Comparison of ENCODE assay signal across 18 mouse cellular contexts in the genomic region with DNA sequence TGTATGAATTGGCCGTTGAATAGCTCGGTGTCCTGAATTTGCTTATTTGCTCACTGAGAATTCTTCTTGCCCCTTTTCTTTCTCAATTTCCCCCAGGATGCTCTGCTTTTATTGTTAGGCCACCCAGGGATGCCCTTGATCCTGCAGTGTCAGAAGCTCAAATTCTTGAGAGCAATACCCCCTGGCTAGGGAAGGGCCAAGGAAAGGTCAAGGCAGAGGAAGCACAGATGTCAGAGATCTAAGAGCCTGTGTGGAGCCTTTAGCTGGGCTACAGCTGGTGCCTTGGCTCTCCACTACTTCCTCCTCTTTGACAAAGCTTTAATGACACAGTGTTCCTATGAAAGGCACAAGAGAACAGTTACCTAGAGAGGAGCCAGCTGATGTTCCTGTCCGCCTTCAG.
A peak's percentile ranks its signal among the peaks of the same experiment; 100 is the strongest.
DNase-seq lines count a peak whose midpoint lies in the region; ATAC-seq and TF ChIP-seq lines count a peak whose summit lies in the region.
"Had no signal": no experiment of that assay in that cellular context is flagged by ENCODE, and none has a peak within 500 bp of the region (broad histone marks: within the 10 kb centered on the region; RNA-seq: fewer than 3 reads in every experiment).

No protein-coding gene starts in this region.

- no peak for TF ChIP-seq CTCF in kidney, postnatal 0 days (IDR thresholded peaks at IDR 0.05; ENCODE audit: low read depth)

- peak; percentile 22 for DNase-seq in kidney, adult 9 months
- DNase-seq in kidney, postnatal 0 days (ENCODE audit: low spot score): peak; percentile 55
- no peak for DNase-seq in right cerebral cortex, postnatal 14 days
- no peak for DNase-seq in thymus, postnatal 36 days
- DNase-seq: adrenal gland, adult 2 months; cerebellum, adult 18-20 months; cerebellum, postnatal 36 days; gastrocnemius, postnatal 14 days; thymus, adult 2 months had no signal

- H3K27me3 ChIP-seq in kidney, embryonic 16.5 days (ENCODE audit: insufficient read depth, low read length): peaks cover 19% of the 10 kb centered on the region
- H3K27me3 ChIP-seq in kidney, postnatal 0 days (ENCODE audit: insufficient read depth, low read length): no peaks in the 10 kb centered on the region
- H3K27me3 ChIP-seq: stomach, embryonic 15.5 days had no signal

- WGBS in kidney, embryonic 16.5 days: 58% methylated on average over 3 of the region's 3 CpGs
- 69% methylated on average over 3 of the region's 3 CpGs for WGBS in kidney, postnatal 0 days

- H3K4me3 ChIP-seq in kidney, embryonic 16.5 days (ENCODE audit: low read length): no peak overlapping the region
- no peak overlapping the region for H3K4me3 ChIP-seq in brown adipose tissue, adult 24 weeks (ENCODE audit: insufficient read depth, low read depth, low read length)
- no peak overlapping the region for H3K4me3 ChIP-seq in kidney, postnatal 0 days (replicated peaks; ENCODE audit: low read depth, low read length)
- H3K4me3 ChIP-seq: heart, embryonic 10.5 days; limb, embryonic 13.5 days; neural tube, embryonic 13.5 days; stomach, embryonic 15.5 days had no signal

- no peak for ATAC-seq in kidney, embryonic 16.5 days (ENCODE audit: low FRiP score, low TSS enrichment)
- ATAC-seq in kidney, postnatal 0 days (replicated peaks; ENCODE audit: low FRiP score, low read depth): no peak; the same call in 1 of the 2 replicates
- ATAC-seq in monocyte, adult 5-6 weeks (replicated peaks; ENCODE audit: insufficient number of reproducible peaks, low FRiP score, low TSS enrichment, poor library complexity, severe bottlenecking): 0 out of 2 replicates have a peak, but pooled peaks have one; percentile 22
- ATAC-seq in inflammation-experienced regulatory T-cells, adult 6 months: no peak

- H3K27ac ChIP-seq in kidney, embryonic 16.5 days (ENCODE audit: low read length): no peak overlapping the region
- 0 out of 2 replicates have a peak overlapping the region, but pooled peaks have one; percentile 31 for H3K27ac ChIP-seq in brown adipose tissue, adult 24 weeks (replicated peaks; ENCODE audit: low read depth, low read length)
- no peak overlapping the region for H3K27ac ChIP-seq in kidney, postnatal 0 days
- H3K27ac ChIP-seq: heart, embryonic 10.5 days; limb, embryonic 13.5 days; liver, embryonic 14.5 days; neural tube, embryonic 13.5 days; stomach, embryonic 15.5 days had no signal

- H3K9ac ChIP-seq in kidney, embryonic 16.5 days (replicated peaks; ENCODE audit: low read length): no peak overlapping the region
- H3K9ac ChIP-seq in kidney, postnatal 0 days (ENCODE audit: low read depth, low read length): no peak overlapping the region
- H3K9ac ChIP-seq: limb, embryonic 13.5 days; liver, embryonic 14.5 days; neural tube, embryonic 13.5 days; stomach, embryonic 15.5 days had no signal

- no peak overlapping the region for H3K4me2 ChIP-seq in kidney, embryonic 16.5 days (replicated peaks; ENCODE audit: low read depth, low read length)
- no peak overlapping the region for H3K4me2 ChIP-seq in kidney, postnatal 0 days (ENCODE audit: low read length)
- H3K4me2 ChIP-seq: limb, embryonic 13.5 days; neural tube, embryonic 13.5 days; stomach, embryonic 15.5 days had no signal

- no peaks in the 10 kb centered on the region for H3K4me1 ChIP-seq in kidney, embryonic 16.5 days (ENCODE audit: insufficient read depth, low read length)
- H3K4me1 ChIP-seq in brown adipose tissue, adult 24 weeks (ENCODE audit: control insufficient read depth, insufficient read depth, insufficient read length, low read length): peaks cover 5% of the 10 kb centered on the region
- no peaks in the 10 kb centered on the region for H3K4me1 ChIP-seq in kidney, postnatal 0 days (replicated peaks; ENCODE audit: insufficient read depth, low read length)
- H3K4me1 ChIP-seq: heart, embryonic 10.5 days; limb, embryonic 13.5 days; neural tube, embryonic 13.5 days; stomach, embryonic 15.5 days had no signal

- H3K9me3 ChIP-seq in kidney, embryonic 16.5 days (ENCODE audit: low read length): no peaks in the 10 kb centered on the region
- no peaks in the 10 kb centered on the region for H3K9me3 ChIP-seq in kidney, postnatal 0 days (replicated peaks; ENCODE audit: low read length)
- H3K9me3 ChIP-seq: heart, embryonic 10.5 days; limb, embryonic 13.5 days; neural tube, embryonic 13.5 days; stomach, embryonic 15.5 days had no signal

- no peaks in the 10 kb centered on the region for H3K36me3 ChIP-seq in kidney, embryonic 16.5 days (ENCODE audit: insufficient read depth, low read length)
- no peaks in the 10 kb centered on the region for H3K36me3 ChIP-seq in kidney, postnatal 0 days (ENCODE audit: insufficient read depth, low read length)
- H3K36me3 ChIP-seq: heart, embryonic 10.5 days; limb, embryonic 13.5 days; neural tube, embryonic 13.5 days; stomach, embryonic 15.5 days had no signal

Comparison
In these comparisons a context has a peak if more than half of its experiments do, and no peak if none do; other contexts are left out.
1. DNase-seq: peak in kidney, adult 9 months (single experiment) and kidney, postnatal 0 days (single experiment); none in right cerebral cortex, postnatal 14 days (single experiment) and thymus, postnatal 36 days (0 of 2).